Mouse (Mus musculus): ENCODE results near the gene Mapk6.
"Not testable (repeated sequence)": the region's sequence is repeated elsewhere in the genome, so short reads cannot be mapped to it uniquely, and the experiment has no call there.

Gene Mapk6

DNA sequence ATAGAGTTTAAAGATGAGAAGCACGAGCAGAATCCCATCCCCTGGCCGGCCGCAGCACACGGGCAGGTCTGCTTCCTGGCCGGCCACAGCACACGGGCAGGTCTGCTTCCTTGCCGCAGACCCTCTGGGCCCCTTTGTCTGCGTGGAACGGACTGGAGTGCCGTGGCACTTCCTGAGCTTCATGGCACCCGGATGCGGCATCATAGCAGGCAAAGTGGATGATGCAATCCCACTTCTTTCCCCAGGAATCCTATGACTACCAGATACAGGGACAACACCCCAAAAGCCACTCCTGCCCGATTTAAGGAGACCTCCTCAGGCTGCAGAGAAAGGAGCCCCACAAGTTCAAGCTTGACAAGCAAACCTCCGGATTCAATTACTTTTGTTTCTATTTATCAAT lies 27.0 kb downstream of the Mapk6 start:
- DNase-seq (ENCODE audit: low read depth): no peak

GRCm38 (mm10) chr9:75378774-75379173 lies 31.0 kb downstream of the Mapk6 start:
- no peak for DNase-seq (ENCODE audit: low read depth)

GRCm38 (mm10) chr9:75376428-75376827 lies 33.4 kb downstream of the Mapk6 start:
- no peak for DNase-seq (ENCODE audit: low read depth)

- DNase-seq (ENCODE audit: low read depth): peak; percentile 33
These were observed 34.2 kb downstream of the Mapk6 start for GRCm38 (mm10) chr9:75375606-75376005.

DNA sequence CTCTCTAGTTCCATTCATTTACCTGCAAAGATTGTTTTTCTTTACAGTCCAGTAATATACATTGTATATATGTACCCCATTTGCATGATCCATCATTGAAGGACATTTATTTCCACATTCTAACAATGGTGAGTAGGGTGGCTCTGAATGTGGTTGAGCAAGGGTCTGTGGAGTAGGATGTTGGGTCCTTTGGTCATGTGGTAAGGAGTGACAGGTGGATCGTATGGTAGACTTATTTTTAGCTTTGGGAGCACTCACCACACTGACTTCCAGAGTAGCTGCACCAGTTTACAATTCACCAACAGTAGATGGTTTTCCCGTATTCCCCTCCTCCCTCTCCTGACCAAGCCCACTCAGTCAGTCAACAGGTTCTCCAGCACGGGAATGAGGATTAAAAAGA lies 41.0 kb downstream of the Mapk6 start:
- no peak for DNase-seq (ENCODE audit: low read depth)

- DNase-seq (ENCODE audit: low read depth): peak; percentile 44
These were observed 43.6 kb downstream of the Mapk6 start for GRCm38 (mm10) chr9:75366191-75366590.

DNA sequence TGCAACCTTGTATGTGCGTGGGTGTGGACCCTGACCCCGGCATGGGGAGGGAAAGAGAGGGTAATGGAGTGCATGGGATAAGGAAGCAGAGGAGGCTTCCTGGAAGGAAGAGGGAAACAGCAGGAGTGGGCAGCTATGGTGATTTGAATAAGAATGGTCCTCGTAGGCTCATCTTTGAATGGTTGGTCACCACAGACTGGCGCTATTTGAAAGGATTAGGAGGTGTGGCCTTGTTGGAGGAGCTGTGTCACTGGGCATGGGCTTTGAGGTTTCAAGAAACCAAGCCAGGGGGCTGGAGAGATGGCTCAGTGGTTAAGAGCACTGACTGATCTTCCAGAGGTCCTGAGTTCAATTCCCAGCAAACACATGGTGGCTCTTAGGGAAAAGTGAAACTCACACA lies 44.6 kb downstream of the Mapk6 start:
- DNase-seq (ENCODE audit: low read depth): no peak

- DNase-seq (ENCODE audit: low read depth): not testable (repeated sequence)
These were observed 46.1 kb downstream of the Mapk6 start for GRCm38 (mm10) chr9:75363702-75364101.

GRCm38 (mm10) chr9:75363001-75363400 lies 46.8 kb downstream of the Mapk6 start:
- DNase-seq (ENCODE audit: low read depth): no peak

DNA sequence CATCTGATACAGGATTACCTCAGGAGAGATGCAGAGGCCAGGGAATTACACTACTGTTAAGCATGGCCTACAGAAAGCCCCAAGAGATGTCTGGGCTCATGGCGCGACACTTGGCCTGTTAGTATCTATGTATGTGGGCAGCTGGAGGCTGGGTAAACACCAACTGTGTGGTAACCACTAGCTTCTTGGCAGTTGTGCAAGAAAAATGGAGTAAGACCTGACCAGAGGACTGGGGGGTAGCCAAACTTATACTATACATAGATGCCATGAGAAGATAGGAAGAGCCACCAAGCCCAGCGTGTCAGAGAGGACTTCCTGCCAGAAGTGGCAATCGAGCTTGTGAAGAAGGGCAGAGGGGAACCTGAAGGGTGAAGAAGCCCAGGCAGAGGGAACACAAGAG lies 47.6 kb downstream of the Mapk6 start:
- no peak for DNase-seq (ENCODE audit: low read depth)

DNA sequence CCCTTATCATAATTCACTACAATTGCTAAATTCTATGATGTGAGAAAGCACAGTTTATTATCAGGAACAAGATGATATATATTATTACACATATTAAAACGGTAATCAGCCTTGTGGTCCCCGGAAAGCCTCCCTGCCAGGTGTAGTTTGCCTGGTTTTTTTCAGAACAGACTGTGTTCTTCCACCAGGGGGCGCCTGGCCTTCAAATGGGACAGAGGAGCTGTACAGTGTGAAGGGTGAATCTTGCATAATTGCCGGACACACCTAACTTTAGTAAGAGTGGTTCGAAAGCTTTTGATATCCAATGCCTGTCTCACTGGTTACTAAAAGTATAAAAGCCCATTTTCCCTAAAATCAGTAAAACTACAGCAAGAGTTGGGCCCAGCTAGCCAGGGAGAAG lies 48.1 kb downstream of the Mapk6 start:
- DNase-seq (ENCODE audit: low read depth): no peak

GRCm38 (mm10) chr9:75357087-75357654 lies 52.6 kb downstream of the Mapk6 start:
- DNase-seq (ENCODE audit: low read depth): no peak

DNA sequence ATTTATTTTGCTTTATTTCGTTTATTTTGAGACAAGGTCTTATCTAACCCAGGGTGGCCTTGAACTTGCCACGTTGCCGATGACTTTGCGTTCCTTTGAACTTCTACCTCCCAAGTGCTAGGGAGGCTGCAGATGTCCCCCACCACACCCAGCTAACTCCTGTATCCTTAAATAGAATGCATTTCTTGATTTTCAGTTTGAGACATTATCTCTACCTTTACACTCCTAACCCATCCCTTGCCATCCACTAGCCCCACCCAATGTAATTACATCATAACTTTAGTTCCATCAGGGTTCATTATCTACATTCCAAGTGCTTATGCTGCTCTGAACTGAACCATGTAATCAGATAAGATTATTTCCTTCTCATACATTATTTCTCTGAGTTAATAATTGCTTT lies 54.0 kb downstream of the Mapk6 start:
- DNase-seq (ENCODE audit: low read depth): no peak

- no peak for DNase-seq (ENCODE audit: low read depth)
These were observed 56.7 kb downstream of the Mapk6 start for GRCm38 (mm10) chr9:75353094-75353493.

- DNase-seq (ENCODE audit: low read depth): no peak
These were observed 61.2 kb downstream of the Mapk6 start for GRCm38 (mm10) chr9:75348641-75349040.

- DNase-seq (ENCODE audit: low read depth): no peak
These were observed 61.7 kb downstream of the Mapk6 start for GRCm38 (mm10) chr9:75348066-75348465.

DNA sequence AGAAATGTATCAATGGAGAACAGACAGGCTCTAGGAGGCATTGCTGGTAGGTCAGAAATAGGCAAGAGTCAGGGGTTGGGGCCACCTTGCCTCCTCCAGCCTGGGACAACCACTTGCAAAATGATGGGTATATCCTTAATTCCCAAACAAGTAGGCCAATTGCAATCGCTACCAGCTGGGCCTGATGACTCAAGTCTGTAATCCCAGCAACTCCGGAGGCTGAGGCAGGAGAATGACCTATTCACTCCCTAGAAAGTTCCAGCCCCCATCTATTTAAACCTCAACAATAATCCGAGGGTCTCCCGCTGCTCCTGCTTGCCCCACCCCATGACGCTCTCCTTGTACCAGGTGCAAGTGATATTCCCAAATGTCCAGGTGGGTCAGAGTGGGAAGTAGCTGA lies 62.3 kb downstream of the Mapk6 start, which contains the start of gene Bcl2l10:
Gene Bcl2l10, plus strand, starts transcription at position 301 of the 400 bp plus-strand sequence.
- no peak for DNase-seq (ENCODE audit: low read depth)

DNA sequence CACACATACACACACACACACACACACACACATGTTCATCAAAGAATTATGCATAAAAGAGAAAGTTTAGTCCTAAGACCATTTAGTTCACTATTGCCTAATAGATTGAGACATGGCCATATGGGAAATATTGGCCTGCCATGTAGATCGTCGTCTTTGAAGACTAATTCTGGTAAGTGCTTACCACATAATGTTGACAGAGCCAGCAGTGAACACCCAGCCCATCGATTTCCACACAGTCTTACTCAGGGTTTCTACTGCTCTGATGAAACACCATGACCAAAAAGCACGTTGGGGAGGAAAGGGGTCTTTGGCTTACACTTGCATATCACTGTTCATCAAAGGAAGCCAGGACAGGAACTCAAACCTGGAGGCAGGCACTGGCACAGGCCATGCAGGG lies 67.4 kb downstream of the Mapk6 start:
- DNase-seq (ENCODE audit: low read depth): peak; percentile 56

DNA sequence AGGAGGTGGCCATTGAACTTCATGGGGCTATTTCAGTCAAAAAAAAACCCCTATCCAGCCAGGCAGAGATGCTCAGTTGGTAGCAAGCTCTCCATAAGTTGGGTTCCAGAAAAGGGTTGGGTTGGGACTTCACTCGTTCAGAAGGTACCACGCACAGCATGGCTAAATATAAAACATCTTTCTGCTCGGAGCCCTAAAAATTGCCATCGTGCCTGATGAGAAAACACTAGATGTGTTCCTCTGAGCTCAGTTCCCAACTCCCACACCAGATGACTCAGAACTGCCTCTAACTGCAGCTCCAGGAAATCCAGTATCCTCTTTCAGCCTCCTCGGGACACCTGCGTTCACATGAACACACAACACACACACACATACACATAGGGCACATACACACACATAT lies 71.8 kb downstream of the Mapk6 start:
- DNase-seq (ENCODE audit: low read depth): no peak

DNA sequence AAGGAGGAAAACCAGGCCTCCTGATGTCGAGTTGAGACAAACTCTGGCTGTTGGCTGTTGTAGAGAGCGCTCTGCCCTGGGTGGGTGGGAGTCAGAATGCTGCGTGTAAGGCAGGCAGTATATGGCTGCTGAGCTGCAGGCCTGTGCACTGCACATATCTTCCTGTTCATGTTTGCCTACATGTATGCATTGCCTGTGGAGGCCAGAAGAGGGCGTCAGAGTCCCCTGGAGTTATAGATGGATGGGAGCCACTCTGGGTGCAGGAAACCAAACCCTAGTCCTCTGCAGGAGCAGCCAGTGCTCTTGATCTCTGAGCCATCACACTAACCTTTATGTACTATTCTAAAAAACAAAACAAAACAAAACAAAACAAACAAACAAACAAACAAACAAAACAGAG lies 75.4 kb downstream of the Mapk6 start:
- DNase-seq (ENCODE audit: low read depth): no peak

DNA sequence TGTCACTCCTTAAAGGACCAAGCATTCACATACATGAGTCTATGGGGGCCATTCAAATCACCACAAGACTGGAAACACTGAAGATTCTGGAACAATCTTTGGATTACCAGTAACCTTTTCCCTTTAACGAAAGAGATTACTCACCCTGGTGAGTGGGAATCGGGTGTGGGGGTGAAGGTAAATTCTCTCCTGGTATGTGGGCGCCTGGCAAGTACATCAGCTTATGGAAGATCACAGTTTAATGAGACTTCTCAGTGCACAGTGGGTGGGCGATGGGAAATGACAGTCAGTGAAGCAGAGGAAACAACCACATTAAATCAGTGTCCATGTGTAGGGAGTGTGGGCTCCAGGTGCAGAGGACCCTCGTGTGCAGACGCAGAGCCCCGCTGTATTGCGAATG lies 79.0 kb downstream of the Mapk6 start:
- DNase-seq (ENCODE audit: low read depth): no peak

DNA sequence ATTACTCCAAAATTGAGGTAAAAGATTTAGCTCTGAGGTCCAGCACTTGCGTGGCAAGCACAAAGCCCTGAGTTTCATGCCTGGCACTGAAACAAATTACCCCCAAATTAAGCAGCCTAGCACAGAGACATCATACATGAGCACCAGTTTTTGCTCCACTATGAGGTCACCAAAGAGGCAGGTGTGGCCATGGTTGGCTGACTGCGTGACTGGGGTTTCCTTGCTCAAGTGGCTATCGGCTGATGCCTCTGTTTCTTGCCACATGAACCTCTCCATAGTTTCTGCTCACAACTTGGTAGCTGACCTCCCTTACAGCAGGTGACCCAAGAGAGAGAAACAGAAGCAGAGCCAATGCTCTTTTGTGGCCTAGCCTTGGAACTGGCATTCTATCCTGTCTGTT lies 81.8 kb downstream of the Mapk6 start:
- no peak for DNase-seq (ENCODE audit: low read depth)

GRCm38 (mm10) chr9:75322099-75322885 lies 87.5 kb downstream of the Mapk6 start:
- DNase-seq (ENCODE audit: low read depth): no peak

- no peak for DNase-seq (ENCODE audit: low read depth)
These were observed 90.4 kb downstream of the Mapk6 start for GRCm38 (mm10) chr9:75319365-75319764.

Data from fibroblast of lung, adult 2 months (primary cell).